Mouse (Mus musculus) left cerebral cortex, postnatal 4 days (tissue): ENCODE data around the gene Actrt3. TPM values are rescaled to one million over a fixed set of nuclear protein-coding genes. Genes with fewer than 3 reads are reported as not detected.
"Not testable (repeated sequence)": the region's sequence is repeated elsewhere in the genome, so short reads cannot be mapped to it uniquely, and the experiment has no call there.

ENCODE experiments used
- DNase-seq: peaks from one replicate; pipeline ENCODE4 v3.0.0-alpha.2; 2022
- intact Hi-C: fragments of 180-260 bp; cut with DNase I; formaldehyde crosslinking; loops from one replicate; pipeline ENCODE4 v1.15.1; 2025
- total RNA-seq, 2 experiments: library from RNA; stranded (reverse); gene quantifications; 2 replicates each; pipeline ENCODE4 v1.2.3; 2021

The Actrt3 gene
- total RNA-seq, 2 experiments from 2014 or later = 1.0 to 1.5 TPM

DNA sequence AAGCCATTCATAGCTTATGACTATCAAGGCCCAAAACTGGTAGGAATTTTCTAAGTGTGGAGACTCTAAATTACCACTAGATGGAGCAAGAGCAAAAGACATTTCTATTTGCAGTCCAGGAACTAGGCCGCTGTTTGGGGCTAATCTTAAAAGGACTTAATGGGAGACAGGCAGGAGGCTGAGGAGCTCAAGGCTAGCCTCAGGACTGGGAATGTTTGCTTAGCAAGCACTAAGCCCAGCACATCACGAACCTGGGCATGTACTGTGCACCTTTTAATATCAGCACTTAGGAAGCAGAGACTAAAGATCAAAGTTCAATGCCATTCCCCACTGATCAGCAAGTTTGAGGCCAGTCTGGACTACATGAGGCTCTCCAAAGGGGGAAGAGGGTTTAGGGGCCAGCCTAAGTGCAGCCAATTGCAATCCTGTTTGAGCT lies 7.3 kb downstream of the Actrt3 start:
- DNase-seq = no peak
- intact Hi-C loops = loop anchor here (10.0 kb wide), 2 partner anchors 452 to 542 kb away; no protein-coding TSS in a partner anchor

GRCm38 (mm10) chr3:30588865-30589264 lies 10.9 kb downstream of the Actrt3 start:
- DNase-seq = no peak

DNA sequence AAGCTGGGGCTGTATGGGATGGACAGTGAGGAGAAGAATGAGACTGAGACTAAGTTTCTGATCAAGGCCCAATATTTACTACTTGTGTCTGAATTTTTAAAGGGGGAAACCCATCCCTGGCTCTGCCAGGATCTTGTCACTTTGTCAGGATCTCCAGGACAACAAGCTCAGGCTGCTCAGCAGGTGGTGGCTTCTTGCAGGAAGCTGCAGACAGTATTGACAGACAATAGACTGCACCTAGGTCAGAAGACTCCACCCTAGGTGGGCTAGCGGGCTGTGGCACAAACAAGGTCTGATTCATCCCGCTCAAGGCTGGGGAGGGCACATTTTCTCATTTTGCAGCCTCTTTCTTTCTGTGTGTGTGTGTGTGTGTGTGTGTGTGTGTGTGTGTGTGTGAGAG lies 26.2 kb downstream of the Actrt3 start:
- intact Hi-C loops = no loop called here

More at GRCm38 (mm10) chr3:30588865-30589264, 10.9 kb downstream of the Actrt3 start:
- intact Hi-C loops = no loop called here

GRCm38 (mm10) chr3:30566333-30566732 lies 33.4 kb downstream of the Actrt3 start:
- DNase-seq, intact Hi-C loops: not testable (repeated sequence)

More for the DNA sequence above, 26.2 kb downstream of the Actrt3 start:
- no peak for DNase-seq

DNA sequence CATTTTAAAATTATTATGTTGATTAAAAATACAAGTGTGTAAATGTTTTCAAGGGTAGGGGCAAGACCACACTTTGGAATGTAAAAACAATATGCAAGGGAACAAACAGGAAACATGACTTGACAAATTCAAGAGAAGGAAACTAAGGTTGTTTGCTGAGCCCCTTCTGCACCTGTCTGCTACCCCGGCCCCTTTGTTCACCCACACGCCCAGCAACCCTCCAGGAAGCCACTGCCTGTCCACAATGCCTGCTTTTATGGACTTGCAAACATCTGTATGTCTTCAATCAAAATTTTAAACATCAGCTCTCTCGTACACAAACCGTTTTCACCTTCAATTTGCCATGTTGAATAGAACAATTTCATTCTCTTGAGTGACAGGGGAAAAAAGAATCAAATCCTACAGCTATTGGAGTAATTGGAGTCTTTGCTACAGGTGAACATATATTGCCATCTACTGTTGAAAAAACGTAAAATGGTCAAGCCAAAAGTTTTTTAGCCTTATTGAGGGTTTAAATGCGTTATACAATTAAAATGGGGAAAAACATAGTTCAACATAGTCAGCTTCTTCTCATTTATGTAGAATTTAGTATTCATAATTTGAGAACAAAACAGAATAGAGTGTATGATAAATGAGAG lies 38.9 kb downstream of the Actrt3 start:
- DNase-seq = no peak
- intact Hi-C loops = loop anchor here (5.0 kb wide), 1 partner anchor 828 kb away; no protein-coding TSS in a partner anchor

DNA sequence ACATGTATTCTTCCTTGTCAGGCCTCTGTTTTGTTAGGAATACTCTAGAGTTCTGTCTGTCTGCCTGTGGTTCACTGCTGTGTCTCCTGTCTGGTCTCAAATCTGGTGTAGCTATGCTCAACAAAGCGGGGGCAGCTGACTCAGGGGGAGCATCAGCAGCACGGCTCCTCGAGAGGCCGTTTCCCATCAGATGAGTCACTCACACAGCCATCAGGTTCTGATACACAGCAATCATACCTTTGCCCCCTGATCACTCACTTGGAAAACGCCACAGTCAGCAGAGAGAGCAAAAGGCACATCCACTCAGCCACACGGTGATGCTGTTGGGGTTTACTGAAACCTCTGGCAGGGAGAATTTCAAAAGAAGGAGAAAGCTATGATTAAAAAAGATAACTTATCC lies 46.0 kb downstream of the Actrt3 start:
- no peak for DNase-seq
- intact Hi-C loops = no loop called here

DNA sequence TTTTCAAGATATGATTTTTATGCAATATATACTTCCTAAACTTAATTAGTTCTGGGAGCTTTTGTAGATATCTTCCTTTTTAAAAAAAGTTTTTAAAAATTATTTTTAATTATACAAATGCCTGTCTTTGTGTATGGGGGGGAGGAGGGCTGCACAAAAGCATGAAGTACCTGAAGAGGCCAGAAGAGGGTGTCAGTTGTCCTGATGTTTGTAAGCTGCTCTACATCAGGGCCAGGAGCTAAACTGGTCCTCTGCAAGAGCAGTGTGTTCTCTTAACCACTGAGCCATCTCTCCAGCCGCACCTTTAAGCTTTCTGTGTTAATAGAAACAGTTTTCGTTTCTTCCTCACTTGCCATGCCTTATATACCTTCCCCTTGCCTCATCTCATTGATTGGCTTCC lies 49.5 kb downstream of the Actrt3 start:
- DNase-seq = no peak
- intact Hi-C loops = no loop called here

DNA sequence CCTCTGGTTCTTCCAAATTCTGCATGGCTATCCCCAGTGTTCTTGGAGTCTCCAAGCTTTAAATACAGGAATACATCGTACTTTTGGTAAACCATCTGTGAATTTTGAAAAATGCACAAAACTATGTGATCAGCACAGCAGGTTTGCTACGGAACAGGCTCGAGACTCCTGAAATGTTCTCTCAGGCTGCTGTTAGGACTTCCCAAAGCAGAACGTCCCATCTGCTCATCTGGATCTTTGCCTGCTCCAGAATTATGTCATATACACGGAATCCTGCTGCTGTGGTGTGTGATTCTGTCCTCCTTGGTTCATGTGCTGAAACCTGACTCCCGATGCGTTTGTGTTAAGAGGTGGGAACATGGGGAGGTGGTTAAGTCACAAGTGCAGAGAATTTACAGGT lies 50.8 kb downstream of the Actrt3 start:
- DNase-seq = no peak
- intact Hi-C loops = no loop called here

- intact Hi-C loops = no loop called here
- DNase-seq = no peak
Observed at GRCm38 (mm10) chr3:30547908-30548307, 51.8 kb downstream of the Actrt3 start, which contains the start of gene Mecom. Gene Mecom (minus strand): TSS chr3:30548008.

Other genes with a start within 250 kb of the Actrt3 start
- gene Mecom, start 51.9 kb downstream of the Actrt3 start, total RNA-seq = 1 to 10 TPM; 5.3 to 6.0 TPM
- 10 to 100 TPM; 23.3 to 24.4 TPM for gene Mynn, start 2.1 kb upstream of the Actrt3 start, total RNA-seq
- not detected for gene Lrriq4, start 44.6 kb upstream of the Actrt3 start, total RNA-seq
- gene Lrrc34, start 47.9 kb upstream of the Actrt3 start, total RNA-seq = under 1 TPM in 1 of 2 experiments, not detected in 1; 0.58 TPM
- gene Lrrc31, start 99.9 kb upstream of the Actrt3 start, total RNA-seq = not detected
- gene Samd7, start 146.4 kb upstream of the Actrt3 start, total RNA-seq = under 1 TPM in 1 of 2 experiments, not detected in 1; 0.22 TPM
- 10 to 100 TPM; 68.5 to 68.7 TPM for gene Sec62, start 192.9 kb upstream of the Actrt3 start, total RNA-seq